7 mouse cellular contexts compared by ENCODE assay signal in the genomic region with DNA sequence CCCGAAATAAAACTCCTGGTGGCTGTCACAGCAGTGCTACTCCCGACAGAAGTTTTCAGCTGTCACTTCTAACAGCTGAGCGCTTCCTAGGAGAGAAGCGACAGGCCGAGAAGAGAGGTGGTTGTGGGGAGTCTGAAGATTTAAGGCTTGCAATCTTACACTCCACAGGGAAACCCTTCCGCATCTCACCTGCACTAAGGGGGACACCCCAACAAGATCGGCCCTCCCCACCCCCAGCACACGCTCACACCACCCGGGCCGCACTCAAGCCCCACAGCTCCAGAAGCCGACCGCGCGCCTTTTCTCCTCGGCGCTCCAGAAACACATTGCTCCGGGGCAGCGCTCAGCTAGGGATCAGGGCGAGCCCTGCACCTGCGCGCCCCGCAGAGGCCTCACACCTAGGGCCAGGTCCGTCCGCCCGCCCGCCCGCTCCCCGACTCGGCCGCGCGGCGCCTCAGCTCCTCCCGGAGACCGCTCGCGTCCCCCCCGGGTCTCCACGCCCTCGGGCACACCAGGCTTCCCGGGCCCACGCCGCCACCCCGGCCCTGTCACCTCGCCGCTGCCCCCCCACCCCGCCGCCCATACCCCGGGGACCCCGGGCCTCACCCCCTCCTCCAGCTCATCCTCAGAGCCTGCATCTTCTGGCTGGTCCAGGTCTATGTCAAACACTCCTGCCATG. TPM values are rescaled to one million over a fixed set of nuclear protein-coding genes. Genes with fewer than 3 reads are reported as not detected.
DNase-seq lines count a peak whose midpoint lies in the region; ATAC-seq and TF ChIP-seq lines count a peak whose summit lies in the region.

No protein-coding gene starts in this region.

- under 1% methylated on average over 50 of the region's 50 CpGs for WGBS in lung, adult 2 months
- WGBS in embryonic facial prominence, embryonic 15.5 days, result under 1% methylated on average over 34 of the region's 50 CpGs
- under 1% methylated on average over 38 of the region's 50 CpGs for WGBS in intestine, embryonic 16.5 days

- ATAC-seq in Patski, result peak; percentile 51
- ATAC-seq in embryonic facial prominence, embryonic 15.5 days (ENCODE audit: insufficient number of reproducible peaks, low FRiP score, low TSS enrichment, low read depth), result peak; percentile 22
- peak; percentile 82 for ATAC-seq in intestine, embryonic 16.5 days
- ATAC-seq in activated CD4-positive, CD25-positive, alpha-beta regulatory T cell, adult 4 months, result no peak

- in situ Hi-C loops in Patski (cut with MboI; ENCODE audit: low pct_unique_long_range_greater_than_20kb), result no loop called here

- H3K4me3 ChIP-seq in lung, adult 2 months (replicated peaks; ENCODE audit: extremely low read depth, low read depth, low read length), result peak overlapping the region; percentile 97
- peak overlapping the region; percentile 89 for H3K4me3 ChIP-seq in embryonic facial prominence, embryonic 15.5 days (replicated peaks)
- peak overlapping the region; percentile 82 for H3K4me3 ChIP-seq in intestine, embryonic 16.5 days (ENCODE audit: low read length)

- peaks cover 4% of the 10 kb centered on the region for H3K4me1 ChIP-seq in lung, adult 2 months (ENCODE audit: control insufficient read depth, insufficient read depth, low read length)
- peaks cover 19% of the 10 kb centered on the region for H3K4me1 ChIP-seq in embryonic facial prominence, embryonic 15.5 days
- peaks cover 13% of the 10 kb centered on the region for H3K4me1 ChIP-seq in intestine, embryonic 16.5 days (ENCODE audit: control insufficient read depth, insufficient read depth, low read length)

- H3K27me3 ChIP-seq in Patski, result no peaks in the 10 kb centered on the region
- no peaks in the 10 kb centered on the region for H3K27me3 ChIP-seq in embryonic facial prominence, embryonic 15.5 days
- no peaks in the 10 kb centered on the region for H3K27me3 ChIP-seq in intestine, embryonic 16.5 days (replicated peaks; ENCODE audit: control insufficient read depth, insufficient read depth, low read length)

- no peaks in the 10 kb centered on the region for H3K9me3 ChIP-seq in embryonic facial prominence, embryonic 15.5 days (replicated peaks)
- no peaks in the 10 kb centered on the region for H3K9me3 ChIP-seq in intestine, embryonic 16.5 days (ENCODE audit: control insufficient read depth, low read length)

- H3K36me3 ChIP-seq in embryonic facial prominence, embryonic 15.5 days, result 0 out of 2 replicates have a peak, but pooled peaks cover 2% of the 10 kb centered on the region
- H3K36me3 ChIP-seq in intestine, embryonic 16.5 days (ENCODE audit: control insufficient read depth, insufficient read depth, low read length), result no peaks in the 10 kb centered on the region

- peak overlapping the region; percentile 89 for H3K27ac ChIP-seq in embryonic facial prominence, embryonic 15.5 days (replicated peaks)
- H3K27ac ChIP-seq in intestine, embryonic 16.5 days (ENCODE audit: low read length), result peak overlapping the region; percentile 90

- no peak for TF ChIP-seq POLR2A in lung, adult 2 months (IDR thresholded peaks at IDR 0.05; ENCODE audit: borderline replicate concordance, extremely low read depth, low read depth, low read length)

- peak overlapping the region; percentile 94 for H3K9ac ChIP-seq in embryonic facial prominence, embryonic 15.5 days
- H3K9ac ChIP-seq in intestine, embryonic 16.5 days (ENCODE audit: low read depth, low read length), result peak overlapping the region; percentile 99

- POLR2A ChIA-PET in Patski (lab: Charles Lee), result interaction anchor here (0.6 to 1.6 kb wide), 3 partner anchors 23 to 41 kb away, joined by 3 to 4 read pairs (median 4); no protein-coding TSS in a partner anchor

- CTCF ChIA-PET in Patski (lab: Charles Lee), result interaction anchor here (1.0 to 2.8 kb wide), 3 partner anchors 11 to 109 kb away, joined by 3 to 14 read pairs (median 4); no protein-coding TSS in a partner anchor

- no peak for DNase-seq in lung, adult 2 months
- no peak for DNase-seq in lung, postnatal 10 days
- no peak for DNase-seq in Patski (ENCODE audit: low read depth, low spot score)
- peak; percentile 13 for DNase-seq in mesoderm, embryonic 11.5 days (ENCODE audit: low read depth, low spot score)

- H3K4me2 ChIP-seq in embryonic facial prominence, embryonic 15.5 days (replicated peaks), result peak overlapping the region; percentile 69
- peak overlapping the region; percentile 73 for H3K4me2 ChIP-seq in intestine, embryonic 16.5 days (ENCODE audit: low read depth, low read length)

- TF ChIP-seq CTCF in lung, adult 2 months (IDR thresholded peaks at IDR 0.05; ENCODE audit: insufficient read depth, low read length), result no peak
- TF ChIP-seq CTCF in Patski (IDR thresholded peaks at IDR 0.05), result no peak

RNA-seq across cellular contexts. Expression of a gene that starts 0.5 kb away (rescaled TPM):
- polyA plus RNA-seq in lung, adult 2 months (2012; rRNA removed), result 5.3 and 7.4 TPM in 2 replicates
- polyA plus RNA-seq in Patski (2021), result 39.2 TPM
- polyA plus RNA-seq in embryonic facial prominence, embryonic 15.5 days (2015; fragmentation: Nextera tagmentation; extraction: Ambion mirVana), result 70.6 and 70.8 TPM in 2 replicates
- polyA plus RNA-seq in intestine, embryonic 16.5 days (2015; fragmentation: Nextera tagmentation; extraction: Ambion mirVana), result 45.2 and 56.8 TPM in 2 replicates
- polyA plus RNA-seq in activated CD4-positive, CD25-positive, alpha-beta regulatory T cell, adult 4 months (2017; shearing (Covaris generic)), result 10 to 100 TPM; 40.2 to 56.5 TPM

RNA-seq across cellular contexts. Expression of a gene that starts 0.7 kb away (rescaled TPM):
- polyA plus RNA-seq in lung, adult 2 months (2012; rRNA removed), result 2.6 and 4.0 TPM in 2 replicates
- 10.9 TPM for polyA plus RNA-seq in Patski (2021)
- 10.0 and 11.3 TPM in 2 replicates for polyA plus RNA-seq in embryonic facial prominence, embryonic 15.5 days (2015; fragmentation: Nextera tagmentation; extraction: Ambion mirVana)
- polyA plus RNA-seq in intestine, embryonic 16.5 days (2015; fragmentation: Nextera tagmentation; extraction: Ambion mirVana), result 9.3 and 11.4 TPM in 2 replicates
- polyA plus RNA-seq in activated CD4-positive, CD25-positive, alpha-beta regulatory T cell, adult 4 months (2017; shearing (Covaris generic)), result 1 to 10 TPM; 5.7 to 5.9 TPM

RNA-seq across cellular contexts. Expression of a gene that starts 59.6 kb away (rescaled TPM):
- polyA plus RNA-seq in lung, adult 2 months (2012; rRNA removed), result 4.1 and 4.4 TPM in 2 replicates
- 34.3 TPM for polyA plus RNA-seq in Patski (2021)
- 52.2 and 54.3 TPM in 2 replicates for polyA plus RNA-seq in embryonic facial prominence, embryonic 15.5 days (2015; fragmentation: Nextera tagmentation; extraction: Ambion mirVana)
- polyA plus RNA-seq in intestine, embryonic 16.5 days (2015; fragmentation: Nextera tagmentation; extraction: Ambion mirVana), result 69.0 and 69.1 TPM in 2 replicates
- polyA plus RNA-seq in activated CD4-positive, CD25-positive, alpha-beta regulatory T cell, adult 4 months (2017; shearing (Covaris generic)), result 10 to 100 TPM; 45.5 to 54.7 TPM
